Mouse (Mus musculus): ENCODE data around the gene Magohb.

DNA sequence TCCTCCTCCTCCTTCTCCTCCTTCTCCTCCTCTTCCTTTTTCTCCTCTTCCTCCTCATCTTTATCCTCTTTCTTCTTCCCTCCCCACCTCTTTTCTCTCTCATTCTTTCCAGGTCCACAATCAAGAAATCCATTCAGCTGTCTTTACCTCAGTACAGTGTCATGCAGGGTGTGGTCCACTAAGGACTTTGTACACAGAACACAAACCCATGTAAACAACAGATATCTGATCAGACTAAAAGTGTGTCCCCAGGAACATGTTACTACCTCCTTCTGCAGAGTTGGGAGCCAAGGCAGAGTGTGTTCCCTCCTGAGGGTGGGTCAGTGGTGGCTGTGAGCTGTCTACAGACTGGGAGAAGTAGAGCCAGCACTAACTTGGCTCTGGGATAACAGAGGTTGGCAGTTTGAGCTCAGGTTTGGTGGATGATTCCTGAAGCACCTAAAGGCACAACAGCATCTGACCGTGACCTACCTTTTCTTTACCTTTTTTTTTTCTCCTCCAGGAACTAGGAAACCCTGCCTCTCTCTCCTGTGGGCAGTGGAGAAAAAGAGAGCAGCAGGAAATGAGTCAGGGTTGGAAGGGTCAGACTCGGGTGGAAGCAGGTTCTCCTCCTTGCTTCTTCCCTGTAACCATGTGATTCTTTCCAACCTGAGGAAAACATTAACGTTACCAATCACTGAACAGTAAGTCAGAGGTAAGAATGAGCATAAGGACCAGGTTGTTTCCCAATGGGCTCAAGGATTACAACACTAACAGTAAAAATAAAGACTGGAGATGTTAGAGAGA is 29.0 kb upstream of the Magohb start:
- no peak for TF ChIP-seq CTCF (IDR thresholded peaks at IDR 0.05; ENCODE audit: low read depth)
- TF ChIP-seq EP300 (IDR thresholded peaks at IDR 0.05; ENCODE audit: low read depth) = no peak

All from heart, postnatal 0 days (tissue).